Mouse (Mus musculus) adrenal gland, adult 18-20 months (tissue): ENCODE measurements around the gene H2-T3. TPM values are rescaled to one million over a fixed set of nuclear protein-coding genes. Genes with fewer than 3 reads are reported as not detected.
"Not testable (repeated sequence)": the region's sequence is repeated elsewhere in the genome, so short reads cannot be mapped to it uniquely, and the experiment has no call there.

Experiments used
- DNase-seq, 2 experiments: peaks; one replicate each; pipeline ENCODE4 v3.0.0; 2021 to 2022; ENCODE audit warnings: low spot score in 2 of 2
- total RNA-seq, 2 experiments: library from RNA; stranded (reverse); gene quantifications; 1 replicate in 1 of 2; 2 replicates in 1 of 2; pipeline ENCODE4 v1.2.3; 2021

H2-T3 gene
- total RNA-seq, 2 experiments from 2014 or later: not detected

- DNase-seq: not testable (repeated sequence)
Measured at GRCm38 (mm10) chr17:36179446-36179845, 10.6 kb downstream of the H2-T3 start.

GRCm38 (mm10) chr17:36178938-36179337 is 11.1 kb downstream of the H2-T3 start:
- DNase-seq: peak in 1 of 2 experiments; percentile 27

GRCm38 (mm10) chr17:36176132-36176531 is 14.0 kb downstream of the H2-T3 start:
- DNase-seq: not testable (repeated sequence)

- no peak for DNase-seq
Measured at GRCm38 (mm10) chr17:36170287-36170814, 19.7 kb downstream of the H2-T3 start.

GRCm38 (mm10) chr17:36169753-36170152 is 20.3 kb downstream of the H2-T3 start:
- no peak for DNase-seq

GRCm38 (mm10) chr17:36169094-36169493 is 21.0 kb downstream of the H2-T3 start:
- DNase-seq: not testable (repeated sequence)

GRCm38 (mm10) chr17:36168039-36168652 is 21.9 kb downstream of the H2-T3 start, which contains the start of gene Gm8909:
Gm8909 (minus strand) TSS chr17:36168537.
- peak in 1 of 2 experiments; percentile 30 for DNase-seq

- DNase-seq: no peak
Measured at GRCm38 (mm10) chr17:36167306-36168038, 22.6 kb downstream of the H2-T3 start.

GRCm38 (mm10) chr17:36166901-36167300 is 23.2 kb downstream of the H2-T3 start:
- not testable (repeated sequence) for DNase-seq

- DNase-seq: no peak
Measured at GRCm38 (mm10) chr17:36161129-36162051, 28.7 kb downstream of the H2-T3 start.

- DNase-seq: not testable (repeated sequence)
Measured at GRCm38 (mm10) chr17:36158264-36158663, 31.8 kb downstream of the H2-T3 start.

- DNase-seq: peak in 1 of 2 experiments; percentile 15
Measured at GRCm38 (mm10) chr17:36157782-36158181, 32.3 kb downstream of the H2-T3 start.

- DNase-seq: no peak
Measured at GRCm38 (mm10) chr17:36154271-36155149, 35.6 kb downstream of the H2-T3 start.

GRCm38 (mm10) chr17:36151200-36151599 is 38.9 kb downstream of the H2-T3 start:
- not testable (repeated sequence) for DNase-seq

GRCm38 (mm10) chr17:36148468-36148867 is 41.6 kb downstream of the H2-T3 start:
- DNase-seq: not testable (repeated sequence)

- DNase-seq: not testable (repeated sequence)
Measured at GRCm38 (mm10) chr17:36146937-36147336, 43.1 kb downstream of the H2-T3 start.

- DNase-seq: not testable (repeated sequence)
Measured at GRCm38 (mm10) chr17:36145861-36146156, 44.3 kb downstream of the H2-T3 start.

GRCm38 (mm10) chr17:36145111-36145860 is 44.8 kb downstream of the H2-T3 start:
- DNase-seq: peak in 1 of 2 experiments; percentile 37

GRCm38 (mm10) chr17:36136299-36136848 is 53.7 kb downstream of the H2-T3 start:
- not testable (repeated sequence) for DNase-seq
